Mouse (Mus musculus) ES-Bruce4 (cell line): ENCODE measurements around the gene Srp54a.
"Not testable (repeated sequence)": the region's sequence is repeated elsewhere in the genome, so short reads cannot be mapped to it uniquely, and the experiment has no call there.

ENCODE experiments used
- CTCF ChIP-seq: IDR thresholded peaks from one replicate; pipeline ENCODE4 v1.8.1; 2011; ENCODE audit warnings: low read depth, low read length
- POLR2A ChIP-seq: IDR thresholded peaks from one replicate; pipeline ENCODE4 v1.8.1; 2011; ENCODE audit warnings: low read length; ENCODE audit not compliant: insufficient read depth

GRCm38 (mm10) chr12:55154559-55155448 is 74.7 kb downstream of the Srp54a start, which contains the start of gene Srp54b:
- not testable (repeated sequence) for TF ChIP-seq POLR2A, CTCF
